Mouse (Mus musculus): Measurements from ENCODE around the gene Slc10a4. TPM values are rescaled to one million over a fixed set of nuclear protein-coding genes. Genes with fewer than 3 reads are reported as not detected.
"Not testable (repeated sequence)": the region's sequence is repeated elsewhere in the genome, so short reads cannot be mapped to it uniquely, and the experiment has no call there.

Slc10a4 gene
- total RNA-seq, 1 experiment from 2014 or later, result not detected

DNA sequence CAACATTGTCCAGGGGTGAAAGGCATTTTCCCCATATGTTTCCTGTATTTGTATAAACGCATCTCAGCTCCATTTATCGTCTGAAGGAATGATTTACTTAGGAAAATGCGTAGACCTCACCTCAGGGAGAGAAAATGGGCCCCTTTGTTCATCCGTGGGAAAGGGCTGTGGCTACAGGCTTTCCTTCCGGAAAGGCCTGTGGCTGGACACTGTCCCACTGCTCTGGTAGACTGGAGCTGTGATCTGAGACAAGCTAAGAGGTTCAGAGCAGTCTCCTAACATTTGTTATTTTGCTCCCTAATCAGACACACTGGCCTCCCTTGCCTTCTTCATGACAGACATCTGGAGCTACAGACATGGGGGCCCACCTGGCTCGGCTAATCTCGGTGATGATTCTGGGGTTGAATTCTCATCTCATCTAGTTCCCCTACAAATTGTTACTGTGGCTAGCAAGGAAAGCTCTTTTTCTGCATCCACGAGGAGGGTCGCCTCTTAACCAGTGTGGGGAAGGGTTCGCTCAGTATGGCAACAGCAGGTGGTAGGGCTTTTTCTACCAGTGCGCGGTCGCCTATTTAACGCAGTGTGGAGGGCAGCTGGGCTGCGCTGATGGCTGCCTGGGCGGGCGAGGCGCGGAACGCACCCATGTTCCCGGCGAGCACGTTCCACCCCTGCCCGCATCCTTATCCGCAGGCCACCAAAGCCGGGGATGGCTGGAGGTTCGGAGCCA is 6.4 kb downstream of the Slc10a4 start:
- ATAC-seq (ENCODE audit: extremely low read depth, insufficient number of reproducible peaks, low FRiP score, poor library complexity, severe bottlenecking), result not testable (repeated sequence)

DNA sequence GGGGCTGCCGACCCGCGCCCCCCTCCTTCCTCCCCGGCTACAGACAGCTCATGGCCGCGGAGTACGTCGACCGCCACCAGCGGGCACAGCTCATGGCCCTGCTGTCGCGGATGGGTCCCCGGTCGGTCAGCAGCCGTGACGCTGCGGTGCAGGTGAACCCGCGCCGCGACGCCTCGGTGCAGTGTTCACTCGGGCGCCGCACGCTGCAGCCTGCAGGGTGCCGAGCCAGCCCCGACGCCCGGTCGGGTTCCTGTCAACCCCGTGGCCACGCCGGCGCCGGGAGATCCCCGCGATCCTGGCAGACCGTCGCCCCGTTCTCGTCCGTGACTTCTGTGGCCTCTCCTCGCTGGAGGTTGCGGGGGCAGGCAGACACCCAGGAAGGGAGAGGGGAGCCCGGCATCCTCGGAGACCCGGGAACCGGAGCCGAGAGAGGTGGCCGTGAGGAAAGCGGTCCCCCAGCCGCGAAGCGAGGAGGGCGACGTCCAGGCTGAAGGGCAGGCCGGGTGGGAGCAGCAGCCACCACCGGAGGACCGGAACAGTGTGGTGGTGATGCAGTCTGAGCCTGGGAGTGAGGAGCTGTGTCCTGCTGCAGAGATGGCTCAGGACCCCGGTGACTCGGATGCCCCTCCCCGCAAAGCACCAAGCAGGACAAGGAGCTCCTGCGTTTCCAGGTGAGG is 7.1 kb downstream of the Slc10a4 start:
- ATAC-seq (ENCODE audit: extremely low read depth, insufficient number of reproducible peaks, low FRiP score, poor library complexity, severe bottlenecking), result 0 out of 2 replicates have a peak, but pooled peaks have one; percentile 11

GRCm38 (mm10) chr5:73014745-73015144 is 8.1 kb downstream of the Slc10a4 start:
- no peak for ATAC-seq (ENCODE audit: extremely low read depth, insufficient number of reproducible peaks, low FRiP score, poor library complexity, severe bottlenecking)

GRCm38 (mm10) chr5:73023801-73024200 is 17.1 kb downstream of the Slc10a4 start:
- no peak for ATAC-seq (ENCODE audit: extremely low read depth, insufficient number of reproducible peaks, low FRiP score, poor library complexity, severe bottlenecking)

- ATAC-seq (ENCODE audit: extremely low read depth, insufficient number of reproducible peaks, low FRiP score, poor library complexity, severe bottlenecking), result no peak
These were observed 22.0 kb downstream of the Slc10a4 start for GRCm38 (mm10) chr5:73028646-73029045.

GRCm38 (mm10) chr5:73032481-73032880 is 25.8 kb downstream of the Slc10a4 start:
- ATAC-seq (ENCODE audit: extremely low read depth, insufficient number of reproducible peaks, low FRiP score, poor library complexity, severe bottlenecking), result no peak

- no peak for ATAC-seq (ENCODE audit: extremely low read depth, insufficient number of reproducible peaks, low FRiP score, poor library complexity, severe bottlenecking)
These were observed 37.4 kb downstream of the Slc10a4 start for GRCm38 (mm10) chr5:73044055-73044454.

DNA sequence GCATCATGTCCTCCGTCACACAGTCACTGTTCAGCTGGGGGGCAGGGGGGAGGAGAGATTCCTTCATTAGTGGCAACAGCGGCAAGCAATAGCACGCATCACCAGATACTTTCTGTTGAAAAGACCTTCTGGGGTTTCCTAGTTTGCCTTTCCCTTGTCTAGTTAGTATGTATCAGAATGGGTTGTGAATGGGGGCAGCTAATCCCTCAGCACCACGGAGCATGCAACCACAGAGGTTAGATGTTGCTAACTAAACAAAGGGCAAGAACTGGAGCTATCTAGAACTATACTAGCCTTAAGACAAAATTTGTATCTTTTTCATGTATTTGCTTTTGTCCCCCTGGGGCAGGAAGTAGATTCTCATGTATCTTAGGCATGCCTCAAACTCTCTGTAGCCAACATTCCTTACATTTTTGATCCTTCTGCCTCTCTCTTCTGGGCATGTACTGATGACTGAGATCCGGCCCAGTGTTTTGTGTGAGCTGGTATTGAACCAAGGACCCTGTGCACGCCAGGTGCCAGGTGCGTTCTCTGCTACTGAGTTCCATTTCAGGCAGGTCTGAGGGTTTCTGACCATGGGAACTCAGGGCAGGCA is 41.1 kb downstream of the Slc10a4 start:
- ATAC-seq (ENCODE audit: extremely low read depth, insufficient number of reproducible peaks, low FRiP score, poor library complexity, severe bottlenecking), result no peak

- ATAC-seq (ENCODE audit: extremely low read depth, insufficient number of reproducible peaks, low FRiP score, poor library complexity, severe bottlenecking), result no peak
These were observed 47.2 kb downstream of the Slc10a4 start for GRCm38 (mm10) chr5:73053933-73054332.

DNA sequence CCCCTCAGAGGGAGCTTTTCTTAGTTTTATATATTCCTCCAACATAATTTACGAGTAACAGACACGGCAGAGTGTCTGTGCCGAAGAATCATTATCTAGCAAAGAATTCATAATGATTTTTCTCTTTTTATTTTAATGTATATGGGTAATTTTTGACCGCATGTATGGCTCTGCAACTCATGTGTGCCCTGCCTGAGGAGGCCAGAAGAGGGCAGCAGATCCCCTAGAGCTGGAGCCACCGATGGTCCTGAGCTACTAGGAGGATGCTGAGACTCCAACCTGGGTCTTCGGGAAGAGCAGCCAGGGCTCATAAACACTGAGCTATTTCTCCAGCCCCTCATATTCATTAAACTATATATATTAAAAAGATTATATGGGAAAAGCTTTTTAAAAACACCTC is 49.8 kb downstream of the Slc10a4 start:
- no peak for ATAC-seq (ENCODE audit: extremely low read depth, insufficient number of reproducible peaks, low FRiP score, poor library complexity, severe bottlenecking)

GRCm38 (mm10) chr5:73056937-73057336 is 50.3 kb downstream of the Slc10a4 start:
- no peak for ATAC-seq (ENCODE audit: extremely low read depth, insufficient number of reproducible peaks, low FRiP score, poor library complexity, severe bottlenecking)

DNA sequence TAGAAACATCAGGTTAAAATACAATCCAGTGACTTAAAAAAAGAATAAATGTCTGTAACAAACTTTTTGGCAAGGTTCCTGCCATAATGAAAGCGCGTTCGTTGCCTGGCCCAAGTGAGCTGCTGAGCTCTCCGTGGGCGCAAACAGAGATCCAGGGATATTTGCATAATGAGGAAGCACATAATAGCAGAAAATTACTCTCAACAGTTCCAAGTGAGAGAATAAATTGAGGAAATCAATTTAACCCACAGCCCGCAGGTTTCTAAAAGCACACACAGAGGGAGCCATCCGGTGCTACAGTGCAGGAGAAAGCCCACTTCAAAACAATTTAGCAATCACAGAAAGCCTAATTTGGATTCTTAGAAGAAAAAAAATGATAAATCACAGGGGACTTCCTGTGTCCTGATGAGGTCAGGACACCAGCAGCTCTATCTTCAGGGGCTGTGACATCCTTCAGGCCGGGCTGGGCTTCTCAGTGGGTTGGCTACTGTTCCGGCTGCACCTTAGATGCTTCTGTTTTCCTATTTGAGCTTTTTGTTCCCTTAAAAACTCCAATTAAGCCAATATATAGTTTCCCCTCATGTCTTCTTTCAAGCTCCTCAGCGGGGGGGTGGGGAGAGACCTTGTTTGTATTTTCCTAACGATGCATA is 54.9 kb downstream of the Slc10a4 start:
- ATAC-seq (ENCODE audit: extremely low read depth, insufficient number of reproducible peaks, low FRiP score, poor library complexity, severe bottlenecking), result no peak

Other genes with a start within 250 kb of the Slc10a4 start
- gene Tec, start 138.4 kb upstream of the Slc10a4 start, total RNA-seq (2017), result 145 and 155 TPM in 2 replicates
- 80.0 and 92.8 TPM in 2 replicates for gene Slain2, start 92.6 kb upstream of the Slc10a4 start, total RNA-seq (2017)
- gene Gm10135, start 32.2 kb upstream of the Slc10a4 start, total RNA-seq (2017), result 5.1 and 6.4 TPM in 2 replicates
- gene Fryl, start 249.7 kb downstream of the Slc10a4 start, total RNA-seq (2017), result 144 and 156 TPM in 2 replicates